Mouse (Mus musculus) macrophage (primary cell): Measurements from ENCODE around the gene Ppp1r14c. TPM values are rescaled to one million over a fixed set of nuclear protein-coding genes. Genes with fewer than 3 reads are reported as not detected.

Source experiments
- H3K27ac ChIP-seq: fragments of 350-480 bp; formaldehyde crosslinking; 2 replicates; pipeline ENCODE4 v1.9.0; 2021
- H3K36me3 ChIP-seq: fragments of 350-480 bp; formaldehyde crosslinking; 2 replicates; pipeline ENCODE4 v1.9.0; 2021; ENCODE audit errors: inconsistent target
- H3K4me3 ChIP-seq: fragments of 350-480 bp; formaldehyde crosslinking; 2 replicates; pipeline ENCODE4 v1.9.0; 2021; ENCODE audit errors: inconsistent target
- H3K79me2 ChIP-seq: fragments of 350-480 bp; formaldehyde crosslinking; 2 replicates; pipeline ENCODE4 v1.9.0; 2021; ENCODE audit errors: inconsistent target
- WGBS: methylation state at CpG from one replicate; pipeline ENCODE4 v1.1.7; 2026; ENCODE audit warnings: inconsistent platforms; ENCODE audit not compliant: missing documents; 5-methylcytosine and 5-hydroxymethylcytosine counted together
- polyA plus RNA-seq: library from polyadenylated mRNA; stranded (reverse); fragments of 250-400 nt; gene quantifications from 3 replicates; pipeline ENCODE4 v1.2.4, GENCODE M21; 2018; ENCODE audit warnings: inconsistent platforms

Gene Ppp1r14c
- polyA plus RNA-seq, 1 experiment from 2014 or later = not detected

GRCm38 (mm10) chr10:3394193-3394592 is 28.3 kb downstream of the Ppp1r14c start:
- no peaks in the 10 kb centered on the region for H3K79me2 ChIP-seq
- no peaks in the 10 kb centered on the region for H3K36me3 ChIP-seq
- H3K27ac ChIP-seq = no peak overlapping the region
- WGBS = 71% methylated on average over 5 of the region's 5 CpGs
- H3K4me3 ChIP-seq = no peak overlapping the region

- no peaks in the 10 kb centered on the region for H3K79me2 ChIP-seq
- no peak overlapping the region for H3K27ac ChIP-seq
- no peak overlapping the region for H3K4me3 ChIP-seq
- no peaks in the 10 kb centered on the region for H3K36me3 ChIP-seq
- WGBS = 80% methylated on average over 4 of the region's 4 CpGs
Observed at GRCm38 (mm10) chr10:3394671-3395288, 28.9 kb downstream of the Ppp1r14c start.

DNA sequence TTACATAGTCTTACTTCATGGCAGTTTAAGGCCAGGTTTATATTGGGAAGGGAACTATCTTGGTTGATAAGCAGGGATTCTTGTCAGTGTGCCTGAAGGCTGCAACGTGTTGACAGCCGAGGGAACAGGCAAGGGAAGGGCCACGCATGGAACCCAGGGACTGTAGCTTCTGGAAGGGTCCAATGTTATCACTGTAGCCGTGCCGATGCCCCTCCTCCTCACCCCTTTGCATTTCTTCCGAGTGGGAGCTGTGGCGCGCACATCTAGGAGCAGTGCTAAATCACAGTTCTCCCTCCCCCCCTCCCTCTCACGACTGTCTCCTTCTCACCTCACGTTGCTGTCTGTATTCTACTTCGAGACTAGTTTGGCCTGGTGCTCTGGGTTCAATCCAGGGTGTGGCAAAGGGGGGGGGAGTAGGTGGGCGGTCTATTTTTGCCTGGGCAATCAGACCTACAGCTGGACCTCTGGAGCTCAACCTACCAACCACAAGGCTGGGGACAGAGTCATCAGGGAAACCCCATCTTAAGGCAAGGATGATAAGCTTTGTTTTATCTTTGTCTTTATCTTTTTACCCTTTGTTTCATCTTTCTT is 29.6 kb downstream of the Ppp1r14c start:
- WGBS = 88% methylated on average over 6 of the region's 12 CpGs
- H3K27ac ChIP-seq = no peak overlapping the region
- no peak overlapping the region for H3K4me3 ChIP-seq
- H3K36me3 ChIP-seq = no peaks in the 10 kb centered on the region
- no peaks in the 10 kb centered on the region for H3K79me2 ChIP-seq

DNA sequence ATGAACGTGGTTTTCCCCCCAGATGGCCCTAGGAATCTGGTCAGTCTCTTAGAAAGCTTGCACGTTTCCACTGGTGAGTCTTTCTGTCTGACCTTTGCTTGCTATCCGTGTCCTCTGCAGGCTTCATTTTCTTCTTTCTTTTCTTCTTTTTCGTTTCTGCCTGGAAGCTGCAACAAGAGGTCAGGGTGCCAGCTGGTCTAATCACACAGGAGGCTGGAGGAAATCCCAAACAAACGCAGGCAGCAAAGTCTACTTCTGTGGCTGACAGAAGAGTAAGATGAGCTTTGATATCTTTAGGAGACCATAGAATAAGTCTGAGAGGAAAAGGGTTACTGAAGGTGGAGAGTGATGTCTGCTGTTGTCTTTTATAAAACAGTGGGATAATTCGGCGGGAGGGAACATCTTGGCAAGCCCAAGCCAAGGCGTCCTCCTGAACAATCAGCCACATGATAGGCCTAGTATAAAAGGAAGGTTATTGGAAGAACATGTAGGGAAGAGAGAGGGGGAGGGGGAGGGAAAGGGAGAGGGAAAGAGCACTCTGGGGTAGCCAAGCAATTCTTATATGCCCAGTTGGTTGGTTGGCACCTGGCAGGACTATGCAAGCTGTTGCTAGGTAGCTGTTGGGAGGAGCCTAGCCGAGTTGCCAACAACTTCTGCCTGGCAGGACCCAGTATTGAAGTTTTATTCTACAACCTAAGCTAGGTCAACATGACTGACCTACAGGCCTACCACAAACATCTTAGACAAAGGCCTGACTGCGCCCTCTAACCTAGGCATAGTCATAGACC is 30.3 kb downstream of the Ppp1r14c start:
- H3K4me3 ChIP-seq = no peak overlapping the region
- 86% methylated on average over 10 of the region's 10 CpGs for WGBS

GRCm38 (mm10) chr10:3397406-3397805 is 31.5 kb downstream of the Ppp1r14c start:
- no peaks in the 10 kb centered on the region for H3K79me2 ChIP-seq
- 84% methylated on average over 3 of the region's 3 CpGs for WGBS
- no peaks in the 10 kb centered on the region for H3K36me3 ChIP-seq
- H3K4me3 ChIP-seq = no peak overlapping the region
- H3K27ac ChIP-seq = no peak overlapping the region

More for the DNA sequence above, 30.3 kb downstream of the Ppp1r14c start:
- H3K79me2 ChIP-seq = no peaks in the 10 kb centered on the region
- no peak overlapping the region for H3K27ac ChIP-seq
- H3K36me3 ChIP-seq = no peaks in the 10 kb centered on the region

GRCm38 (mm10) chr10:3398051-3398450 is 32.2 kb downstream of the Ppp1r14c start:
- H3K4me3 ChIP-seq = no peak overlapping the region
- H3K27ac ChIP-seq = no peak overlapping the region
- WGBS = 97% methylated on average over 5 of the region's 5 CpGs
- H3K79me2 ChIP-seq = no peaks in the 10 kb centered on the region
- no peaks in the 10 kb centered on the region for H3K36me3 ChIP-seq

DNA sequence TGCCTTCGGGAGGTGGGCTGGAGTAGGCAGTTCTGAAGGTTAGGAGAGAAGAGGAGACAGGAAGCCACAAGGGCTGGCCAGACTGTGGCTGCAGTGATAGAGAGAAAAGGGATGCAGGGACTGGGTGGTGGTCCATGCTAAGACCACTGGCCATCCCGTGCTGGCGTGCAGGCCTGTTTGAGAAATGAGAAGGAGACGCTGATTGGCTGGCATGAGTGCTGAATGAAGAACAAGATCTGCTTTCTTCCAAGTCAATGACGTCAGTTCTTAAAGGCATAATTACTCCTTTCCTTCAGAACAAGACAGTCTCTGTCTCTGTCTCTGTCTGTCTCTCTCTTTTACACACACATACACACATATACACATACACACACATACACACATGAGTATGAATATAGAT is 36.4 kb downstream of the Ppp1r14c start:
- Histone ChIP-seq H3K27ac (no peak overlapping the region), H3K79me2 (no peaks in the 10 kb centered on the region), H3K36me3 (no peaks in the 10 kb centered on the region), H3K4me3 (no peak overlapping the region)
- WGBS = 85% methylated on average over 5 of the region's 5 CpGs

DNA sequence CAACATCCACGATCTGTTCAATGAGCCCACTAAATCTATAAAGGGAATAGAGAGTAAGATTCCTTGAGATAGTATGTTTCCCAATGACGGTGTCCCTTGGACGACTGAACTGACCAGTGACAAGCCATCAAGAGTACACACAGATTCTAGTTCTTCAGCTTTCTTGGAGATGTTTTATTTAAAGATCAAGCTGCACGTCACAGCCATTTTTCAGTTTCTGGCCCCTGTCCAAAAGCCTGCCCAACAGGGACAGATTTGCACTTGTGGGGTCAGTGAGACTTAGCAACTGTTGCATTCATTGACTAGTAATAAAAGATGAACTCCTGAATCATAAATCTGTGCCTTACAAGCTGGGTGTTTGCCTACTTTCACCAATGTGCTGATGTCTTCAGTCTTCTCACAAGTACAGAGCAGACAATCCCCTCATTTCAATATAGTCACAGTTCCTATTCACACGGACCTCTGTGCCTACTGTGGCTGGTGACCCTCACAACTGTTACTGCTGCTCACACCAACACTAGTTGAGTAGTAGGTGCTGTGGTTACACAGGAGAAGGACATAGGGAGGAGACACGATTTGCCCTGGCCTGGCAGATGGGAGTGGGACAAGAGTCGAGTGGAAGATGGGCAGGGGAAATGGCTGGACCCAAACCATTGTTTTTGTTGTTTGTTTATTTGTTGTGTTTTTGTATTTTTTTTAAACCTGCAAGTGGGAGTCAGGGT is 37.7 kb downstream of the Ppp1r14c start:
- H3K27ac ChIP-seq = no peak overlapping the region
- no peaks in the 10 kb centered on the region for H3K79me2 ChIP-seq
- H3K36me3 ChIP-seq = no peaks in the 10 kb centered on the region
- H3K4me3 ChIP-seq = no peak overlapping the region
- WGBS = 85% methylated on average over 7 of the region's 7 CpGs

GRCm38 (mm10) chr10:3404362-3404761 is 38.5 kb downstream of the Ppp1r14c start:
- Histone ChIP-seq H3K4me3 (no peak overlapping the region), H3K36me3 (no peaks in the 10 kb centered on the region), H3K79me2 (no peaks in the 10 kb centered on the region), H3K27ac (no peak overlapping the region)
- WGBS = 93% methylated on average over 4 of the region's 4 CpGs

DNA sequence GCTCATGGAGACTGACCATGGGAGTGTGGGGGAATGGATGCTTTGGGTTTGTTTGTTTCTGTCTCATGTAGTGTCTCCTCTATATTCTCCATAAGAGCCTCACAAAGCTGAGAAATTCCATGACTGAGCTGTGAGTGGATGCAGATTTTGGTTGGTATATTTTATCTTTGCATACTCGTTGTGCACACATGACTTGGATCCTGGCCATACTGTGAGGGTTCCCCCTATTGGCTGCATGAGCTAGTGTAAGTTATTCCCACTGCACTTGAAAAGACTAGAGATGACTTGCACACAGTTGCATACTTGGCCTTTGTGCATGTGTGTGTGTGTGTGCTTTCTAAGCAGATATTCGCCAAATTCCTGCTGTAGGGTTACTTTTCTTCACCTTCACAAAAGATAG is 40.4 kb downstream of the Ppp1r14c start:
- H3K4me3 ChIP-seq = no peak overlapping the region
- H3K36me3 ChIP-seq = no peaks in the 10 kb centered on the region
- H3K79me2 ChIP-seq = no peaks in the 10 kb centered on the region
- WGBS = 61% methylated on average over 2 of the region's 2 CpGs
- H3K27ac ChIP-seq = no peak overlapping the region

GRCm38 (mm10) chr10:3408036-3408661 is 42.3 kb downstream of the Ppp1r14c start:
- H3K27ac ChIP-seq = no peak overlapping the region

DNA sequence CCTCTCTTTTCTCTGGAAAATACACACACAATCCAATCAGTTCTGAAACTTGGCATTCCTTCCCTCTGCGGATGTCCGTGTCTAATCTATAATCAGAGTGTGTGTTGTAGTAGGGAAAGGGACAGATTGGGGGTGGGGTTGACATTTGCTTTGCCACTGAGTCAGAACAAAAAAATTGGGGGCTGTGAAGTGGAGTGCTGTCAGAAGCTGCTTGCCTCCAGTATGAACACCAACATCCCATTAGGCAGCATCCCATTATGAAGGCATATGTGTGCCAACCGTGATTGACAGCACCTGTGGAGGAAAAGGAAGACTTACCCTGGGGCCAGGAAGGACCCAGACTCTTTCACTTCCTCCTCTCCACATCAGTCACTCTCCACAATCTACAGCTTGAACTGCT is 42.8 kb downstream of the Ppp1r14c start:
- no peaks in the 10 kb centered on the region for H3K36me3 ChIP-seq
- WGBS = 66% methylated on average over 3 of the region's 3 CpGs
- H3K79me2 ChIP-seq = no peaks in the 10 kb centered on the region
- no peak overlapping the region for H3K27ac ChIP-seq
- H3K4me3 ChIP-seq = no peak overlapping the region

More at GRCm38 (mm10) chr10:3408036-3408661, 42.3 kb downstream of the Ppp1r14c start:
- Histone ChIP-seq H3K36me3 (no peaks in the 10 kb centered on the region), H3K4me3 (no peak overlapping the region), H3K79me2 (no peaks in the 10 kb centered on the region)
- 91% methylated on average over 6 of the region's 6 CpGs for WGBS

DNA sequence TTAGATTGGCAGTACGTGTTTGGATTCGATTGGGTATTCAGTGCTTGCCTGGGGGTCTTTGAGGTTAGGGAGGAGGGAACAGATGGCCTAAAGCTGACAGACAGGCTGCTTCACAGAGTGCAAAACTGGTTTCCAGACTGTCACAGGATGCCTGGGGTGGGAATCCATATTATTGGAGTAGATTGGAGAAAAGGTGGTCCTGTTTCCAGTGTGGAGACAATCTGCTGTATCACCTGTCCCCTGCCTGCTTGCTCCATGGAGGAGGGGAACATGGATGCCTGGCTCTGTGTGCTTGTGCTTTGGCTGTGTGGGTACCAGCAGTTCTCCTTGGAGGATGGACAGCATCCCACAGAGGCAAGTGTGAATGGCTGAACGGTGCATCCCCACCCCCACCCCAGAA is 45.4 kb downstream of the Ppp1r14c start:
- Histone ChIP-seq H3K4me3 (no peak overlapping the region), H3K27ac (no peak overlapping the region), H3K36me3 (no peaks in the 10 kb centered on the region), H3K79me2 (no peaks in the 10 kb centered on the region)
- WGBS = 77% methylated on average over 3 of the region's 3 CpGs

GRCm38 (mm10) chr10:3411639-3412038 is 45.8 kb downstream of the Ppp1r14c start:
- 50% methylated on average over 2 of the region's 2 CpGs for WGBS
- Histone ChIP-seq H3K4me3 (no peak overlapping the region), H3K36me3 (no peaks in the 10 kb centered on the region), H3K27ac (no peak overlapping the region), H3K79me2 (no peaks in the 10 kb centered on the region)
